Comparison of ENCODE assay signal across 31 mouse cellular contexts in genomic region chr12:104467372-104467771, GRCm38 (mm10). TPM values are rescaled to one million over a fixed set of nuclear protein-coding genes. Genes with fewer than 3 reads are reported as not detected.
A peak's percentile ranks its signal among the peaks of the same experiment; 100 is the strongest.
DNase-seq lines count a peak whose midpoint lies in the region; ATAC-seq and TF ChIP-seq lines count a peak whose summit lies in the region.
"Had no signal": no experiment of that assay in that cellular context is flagged by ENCODE, and none has a peak within 500 bp of the region (broad histone marks: within the 10 kb centered on the region; RNA-seq: fewer than 3 reads in every experiment).

No protein-coding gene starts in this region.

- WGBS in embryonic facial prominence, embryonic 13.5 days, result 32% methylated on average over 6 of the region's 6 CpGs
- 27% methylated on average over 6 of the region's 6 CpGs for WGBS in intestine, postnatal 0 days
- 15% methylated on average over 6 of the region's 6 CpGs for whole genome bisulfite sequencing in limb, embryonic 13.5 days

- H3K27me3 ChIP-seq in embryonic facial prominence, embryonic 13.5 days, result peaks cover 45% of the 10 kb centered on the region
- H3K27me3 ChIP-seq in intestine, postnatal 0 days (replicated peaks; ENCODE audit: control insufficient read depth, insufficient read depth, low read length), result peaks cover 33% of the 10 kb centered on the region
- H3K27me3 ChIP-seq in limb, embryonic 13.5 days, result peaks cover 77% of the 10 kb centered on the region

- peak; percentile 14 to 17 for DNase-seq in kidney, postnatal 36 days
- DNase-seq in kidney, adult 18-20 months, result no peak
- no peak for DNase-seq in cerebellum, adult 8-10 months
- no peak for DNase-seq in heart, postnatal 4 days
- DNase-seq: adrenal gland, adult 2 months; adrenal gland, postnatal 36 days; B cell, adult 2 months; cerebellum, adult 18-20 months; cerebellum, postnatal 14 days; gastrocnemius, postnatal 10 days; heart, postnatal 10 days; layer of hippocampus, adult 9-11 months; liver; thymus, adult 2 months; thymus, postnatal 36 days had no signal

- no peaks in the 10 kb centered on the region for H3K9me3 ChIP-seq in embryonic facial prominence, embryonic 13.5 days
- no peaks in the 10 kb centered on the region for H3K9me3 ChIP-seq in intestine, postnatal 0 days (ENCODE audit: control insufficient read depth)
- H3K9me3 ChIP-seq in limb, embryonic 13.5 days, result no peaks in the 10 kb centered on the region
- H3K9me3 ChIP-seq: heart, embryonic 13.5 days; lung, embryonic 15.5 days; midbrain, embryonic 10.5 days; neural tube, embryonic 12.5 days had no signal

- no peak overlapping the region for H3K4me3 ChIP-seq in embryonic facial prominence, embryonic 13.5 days
- H3K4me3 ChIP-seq in intestine, postnatal 0 days (ENCODE audit: low read depth, low read length), result no peak overlapping the region
- H3K4me3 ChIP-seq in limb, embryonic 13.5 days, result no peak overlapping the region
- H3K4me3 ChIP-seq: erythroblast, embryonic 14.5 days; heart, embryonic 13.5 days; lung, embryonic 15.5 days; midbrain, embryonic 10.5 days; myocyte; neural tube, embryonic 12.5 days had no signal

- H3K36me3 ChIP-seq in embryonic facial prominence, embryonic 13.5 days, result no peaks in the 10 kb centered on the region
- no peaks in the 10 kb centered on the region for H3K36me3 ChIP-seq in intestine, postnatal 0 days (ENCODE audit: control insufficient read depth, insufficient read depth)
- H3K36me3 ChIP-seq in limb, embryonic 13.5 days, result no peaks in the 10 kb centered on the region
- H3K36me3 ChIP-seq: heart, embryonic 13.5 days; lung, embryonic 15.5 days; midbrain, embryonic 10.5 days; neural tube, embryonic 12.5 days had no signal

- H3K27ac ChIP-seq in embryonic facial prominence, embryonic 13.5 days, result no peak overlapping the region
- H3K27ac ChIP-seq in intestine, postnatal 0 days (ENCODE audit: low read depth, low read length), result no peak overlapping the region
- H3K27ac ChIP-seq in limb, embryonic 13.5 days, result no peak overlapping the region
- H3K27ac ChIP-seq: heart, embryonic 13.5 days; lung, embryonic 15.5 days; midbrain, embryonic 10.5 days; neural tube, embryonic 12.5 days had no signal

- 0 out of 2 replicates have a peak overlapping the region, but pooled peaks have one; percentile 0 for H3K9ac ChIP-seq in embryonic facial prominence, embryonic 13.5 days
- H3K9ac ChIP-seq in intestine, postnatal 0 days (ENCODE audit: low read depth, low read length), result no peak overlapping the region
- H3K9ac ChIP-seq in limb, embryonic 13.5 days, result no peak overlapping the region
- H3K9ac ChIP-seq: heart, embryonic 13.5 days; lung, embryonic 15.5 days; neural tube, embryonic 12.5 days had no signal

- no peak for ATAC-seq in embryonic facial prominence, embryonic 13.5 days (ENCODE audit: insufficient number of reproducible peaks, insufficient read depth, low FRiP score, low TSS enrichment, low read depth)
- ATAC-seq in intestine, postnatal 0 days, result peak; percentile 79
- ATAC-seq in limb, embryonic 13.5 days (ENCODE audit: low FRiP score, low read depth), result no peak

- peak overlapping the region; percentile 36 for H3K4me2 ChIP-seq in embryonic facial prominence, embryonic 13.5 days
- no peak overlapping the region for H3K4me2 ChIP-seq in intestine, postnatal 0 days (replicated peaks; ENCODE audit: low read depth)
- H3K4me2 ChIP-seq in limb, embryonic 13.5 days (replicated peaks), result peak overlapping the region; percentile 19; the same call in 1 of the 2 replicates
- H3K4me2 ChIP-seq: heart, embryonic 13.5 days; lung, embryonic 15.5 days; neural tube, embryonic 12.5 days had no signal

- peaks cover 44% of the 10 kb centered on the region for H3K4me1 ChIP-seq in embryonic facial prominence, embryonic 13.5 days
- H3K4me1 ChIP-seq in intestine, postnatal 0 days (replicated peaks; ENCODE audit: control insufficient read depth, insufficient read depth, low read length), result peaks cover under 1% of the 10 kb centered on the region; the same call in 1 of the 2 replicates
- peaks cover 41% of the 10 kb centered on the region for H3K4me1 ChIP-seq in limb, embryonic 13.5 days

- TF ChIP-seq CTCF in intestine, postnatal 0 days (IDR thresholded peaks at IDR 0.05; ENCODE audit: low read depth), result no peak

RNA-seq across cellular contexts. Expression of gene Gsc, which starts 5.8 kb away (rescaled TPM):
- polyA plus RNA-seq in embryonic facial prominence, embryonic 13.5 days (2015; fragmentation: Nextera tagmentation; extraction: Ambion mirVana), result 19.0 and 22.0 TPM in 2 replicates
- polyA plus RNA-seq in intestine, postnatal 0 days (2015; fragmentation: Nextera tagmentation; extraction: Ambion mirVana), result 0.20 TPM in 1 of 2 replicates, not detected in the other
- 15.7 and 17.7 TPM in 2 replicates for polyA plus RNA-seq in limb, embryonic 13.5 days (2015; fragmentation: Nextera tagmentation; extraction: Ambion mirVana)
- under 1 TPM in 1 of 2 experiments, not detected in 1; 0.20 TPM for total RNA-seq in heart, postnatal 4 days (2021)
- total RNA-seq: adrenal gland, adult 2 months; adrenal gland, postnatal 36 days; heart, adult 8-10 months; left cerebral cortex, adult 18-20 months; left cerebral cortex, postnatal 14 days; megakaryocyte progenitor cell, adult 5-6 weeks; midbrain, postnatal 0 days had no signal
- polyA plus RNA-seq: cortical plate, adult 2 months; erythroblast, embryonic 14.5 days; liver, embryonic 16.5 days; myocyte had no signal

Comparison
In these comparisons a context has a peak if more than half of its experiments do, and no peak if none do; other contexts are left out.
1. DNase-seq: peak in kidney, postnatal 36 days (2 of 2); none in kidney, adult 18-20 months (single experiment), cerebellum, adult 8-10 months (single experiment) and heart, postnatal 4 days (single experiment).
2. RNA of gene Gsc, which starts 5.8 kb away (polyA plus RNA-seq): 19.0 to 22.0 TPM in embryonic facial prominence, embryonic 13.5 days and 15.7 to 17.7 TPM in limb, embryonic 13.5 days; 0.20 TPM in intestine, postnatal 0 days; every median in the first group is over 10 times any median in the second.